Mouse (Mus musculus) left cerebral cortex, postnatal 14 days (tissue): Measurements from ENCODE around the gene Dab1. TPM values are rescaled to one million over a fixed set of nuclear protein-coding genes. Genes with fewer than 3 reads are reported as not detected.

ENCODE experiments used
- DNase-seq, 2 experiments: peaks; one replicate each; pipeline ENCODE4 v3.0.0; 2021 to 2022; ENCODE audit warnings: low spot score in 2 of 2, mixed read lengths in 1 of 2
- intact Hi-C: fragments of 180-260 bp; cut with DNase I; formaldehyde crosslinking; loops from one replicate; pipeline ENCODE4 v1.15.1; 2025
- total RNA-seq, 2 experiments: library from RNA; stranded (reverse); gene quantifications; 2 replicates each; pipeline ENCODE4 v1.2.3; 2021

Dab1 gene
- total RNA-seq, 2 experiments from 2014 or later = 92.3 to 101 TPM

- peak; percentile 51 to 83 for DNase-seq
Observed at GRCm38 (mm10) chr4:104047966-104048804, 429.0 kb downstream of the Dab1 start.

GRCm38 (mm10) chr4:104057116-104057515, 438.0 kb downstream of the Dab1 start:
- intact Hi-C loops = no loop called here
- no peak for DNase-seq

More at GRCm38 (mm10) chr4:104047966-104048804, 429.0 kb downstream of the Dab1 start:
- intact Hi-C loops = no loop called here

- intact Hi-C loops = no loop called here
- no peak for DNase-seq
Observed at GRCm38 (mm10) chr4:104059569-104059968, 440.4 kb downstream of the Dab1 start.

DNA sequence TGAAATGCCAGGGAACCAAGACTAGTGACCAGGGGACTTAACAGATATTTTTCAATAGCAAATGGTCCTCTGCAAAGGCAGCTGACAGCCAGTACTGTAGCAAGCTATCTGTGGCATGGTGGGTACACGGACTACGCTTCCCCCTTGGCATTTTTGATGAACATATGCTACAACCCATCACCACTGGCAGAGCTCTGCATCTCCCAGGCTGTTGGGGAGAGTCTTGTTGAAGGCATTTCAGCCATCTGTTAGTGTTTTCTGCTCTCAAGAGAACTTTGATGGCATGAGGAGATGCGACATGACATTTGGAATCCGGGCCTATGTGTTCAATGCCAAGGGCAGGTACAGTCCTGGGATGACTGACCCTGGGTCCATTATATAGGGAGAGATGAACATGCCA, 443.2 kb downstream of the Dab1 start:
- DNase-seq = no peak

DNA sequence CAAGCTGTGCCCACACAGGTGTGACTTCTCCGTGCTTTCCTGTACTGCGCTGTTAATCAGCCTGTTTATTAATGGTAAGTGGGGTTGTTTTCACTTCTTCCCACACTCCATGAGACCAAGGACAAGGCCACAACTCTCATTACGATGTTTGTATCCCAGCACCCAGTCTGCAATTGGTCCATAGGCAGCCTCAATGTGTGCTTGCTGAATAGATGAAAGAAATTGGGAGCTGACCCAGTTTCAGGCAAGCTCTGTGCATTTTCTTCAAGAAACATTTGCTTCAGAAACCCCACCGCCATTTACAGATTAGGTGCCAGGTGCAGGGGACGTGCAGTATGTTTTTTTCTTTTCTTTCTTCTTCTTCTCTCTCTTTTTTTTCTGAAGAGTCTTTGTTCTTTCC, 447.7 kb downstream of the Dab1 start:
- no peak for DNase-seq
- intact Hi-C loops = no loop called here

More for the DNA sequence above, 443.2 kb downstream of the Dab1 start:
- intact Hi-C loops = no loop called here

- intact Hi-C loops = no loop called here
- no peak for DNase-seq
Observed at GRCm38 (mm10) chr4:104067748-104068147, 448.6 kb downstream of the Dab1 start.

DNA sequence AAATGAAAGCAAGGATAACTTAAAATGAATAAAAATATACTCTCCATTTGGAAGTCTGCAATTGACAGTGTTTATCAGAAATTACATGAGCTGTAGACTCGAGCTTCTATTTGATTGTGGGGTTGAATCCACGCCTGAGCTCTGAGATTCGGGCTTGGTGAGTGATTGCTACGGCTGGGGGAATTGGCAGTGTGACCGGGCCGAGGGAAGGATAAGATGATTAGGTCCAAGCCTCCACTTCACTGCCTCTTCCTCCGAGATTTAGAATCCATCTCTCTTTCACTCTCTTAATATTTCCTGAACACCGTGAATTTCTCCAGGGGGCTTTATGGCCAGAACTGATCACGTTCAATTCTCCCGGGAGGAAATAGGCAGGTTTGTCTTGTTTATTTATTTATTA, 452.1 kb downstream of the Dab1 start:
- DNase-seq = no peak
- intact Hi-C loops = no loop called here

- DNase-seq = no peak
- intact Hi-C loops = no loop called here
Observed at GRCm38 (mm10) chr4:104073920-104074459, 454.8 kb downstream of the Dab1 start.

DNA sequence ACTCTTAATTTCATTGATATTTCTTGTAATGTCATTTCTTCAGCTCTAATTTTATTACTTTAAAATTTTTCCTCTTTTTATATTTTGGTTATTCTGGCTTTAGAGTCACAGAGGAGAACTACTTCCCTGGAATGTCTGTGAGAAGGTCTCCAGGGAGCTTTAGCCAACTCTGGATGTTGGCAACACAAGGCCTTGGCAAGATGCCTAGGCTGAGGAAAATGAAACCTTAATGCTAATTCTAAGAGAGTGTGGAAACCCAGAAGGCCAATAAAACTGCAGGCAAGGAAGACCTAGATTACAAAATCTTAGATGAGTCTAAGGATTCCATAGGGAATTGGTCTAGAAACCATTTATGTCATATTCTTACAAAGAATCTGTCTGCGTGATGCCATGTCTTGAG, 458.6 kb downstream of the Dab1 start:
- intact Hi-C loops = no loop called here
- DNase-seq = peak; percentile 14 to 48

DNA sequence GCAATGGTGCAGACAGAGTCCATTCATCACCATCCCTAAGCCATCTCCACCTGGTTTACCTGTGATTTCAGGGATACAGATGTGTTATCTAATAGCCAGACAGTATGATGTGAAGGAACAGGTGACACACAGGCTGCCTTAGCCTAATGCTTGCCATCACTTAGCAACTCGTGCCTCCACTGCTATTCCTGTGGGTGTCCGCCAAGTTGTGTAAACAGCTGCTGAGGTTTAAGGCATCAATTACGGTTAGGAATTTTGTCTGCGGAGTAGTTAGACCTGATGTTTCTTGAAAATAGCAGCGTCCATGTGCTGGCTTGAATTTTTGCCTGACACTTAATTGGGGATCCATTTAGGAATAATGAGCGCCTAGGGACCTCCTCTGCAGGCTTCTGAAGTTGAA, 487.1 kb downstream of the Dab1 start:
- DNase-seq = no peak
- intact Hi-C loops = no loop called here

DNA sequence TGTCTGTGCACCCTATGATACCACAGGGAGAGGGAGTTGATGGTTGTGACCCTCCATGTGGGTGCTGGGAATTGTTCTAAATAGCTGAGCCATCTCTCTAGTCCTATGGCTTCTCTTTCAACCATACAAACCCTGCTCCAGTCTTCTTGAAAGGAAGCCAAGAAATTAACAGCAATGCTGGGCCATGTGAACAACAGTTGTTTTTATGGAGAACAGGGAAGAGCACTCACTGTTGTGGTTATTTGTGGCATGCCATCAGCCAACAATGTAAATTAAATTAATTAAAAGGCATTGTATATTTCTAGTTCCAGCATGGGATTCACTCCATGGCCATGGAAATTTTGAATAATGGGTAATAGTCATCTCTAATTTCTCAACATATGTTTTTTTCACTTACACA, 492.5 kb downstream of the Dab1 start:
- DNase-seq = no peak
- intact Hi-C loops = no loop called here

- peak; percentile 40 to 66 for DNase-seq
- intact Hi-C loops = no loop called here
Observed at GRCm38 (mm10) chr4:104113209-104114005, 494.2 kb downstream of the Dab1 start.

GRCm38 (mm10) chr4:104114006-104114361, 494.8 kb downstream of the Dab1 start:
- no peak for DNase-seq
- intact Hi-C loops = no loop called here

- DNase-seq = no peak
- intact Hi-C loops = no loop called here
Observed at GRCm38 (mm10) chr4:104120108-104120507, 500.9 kb downstream of the Dab1 start.

DNA sequence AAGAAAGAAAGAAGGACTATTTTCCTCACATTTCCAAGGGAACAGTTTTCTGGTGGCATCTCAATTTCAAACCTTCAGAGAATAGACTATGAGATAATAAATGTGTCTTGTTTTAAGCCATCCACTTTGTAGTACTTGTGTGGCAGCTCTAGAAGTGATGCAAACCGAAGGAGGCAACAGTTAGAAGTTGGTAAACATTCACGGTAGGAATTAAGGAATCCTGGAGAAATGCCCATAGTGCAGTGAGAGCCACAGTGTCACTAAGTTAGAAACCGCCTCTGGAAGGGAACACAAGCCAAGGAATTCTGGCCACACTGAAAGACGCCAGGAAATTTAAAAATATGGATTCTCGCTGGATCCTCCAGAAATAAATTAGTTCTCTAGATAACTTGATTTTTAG, 502.8 kb downstream of the Dab1 start:
- intact Hi-C loops = no loop called here
- peak in 1 of 2 experiments; percentile 30 for DNase-seq

DNA sequence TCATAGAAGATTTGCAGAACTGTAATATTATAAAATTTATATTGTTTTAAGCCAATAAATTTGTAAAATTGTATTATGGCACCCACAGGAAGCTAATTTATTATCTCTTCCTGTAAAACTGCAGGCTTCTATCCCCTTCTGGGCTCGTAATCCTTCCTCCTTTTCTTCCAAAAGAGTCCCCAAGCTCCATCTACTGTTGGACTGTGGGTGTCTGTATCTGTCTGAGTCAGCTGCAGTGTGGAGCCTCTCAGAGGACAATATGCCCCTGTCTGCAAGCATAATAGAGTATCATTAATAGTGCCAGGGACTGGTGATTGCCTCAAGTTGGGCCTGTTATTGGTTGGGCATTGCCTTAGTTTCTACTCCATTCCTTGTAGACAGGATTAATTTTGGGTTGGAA, 503.2 kb downstream of the Dab1 start:
- peak in 1 of 2 experiments; percentile 18 for DNase-seq

GRCm38 (mm10) chr4:104153637-104154036, 534.5 kb downstream of the Dab1 start:
- intact Hi-C loops = no loop called here
- no peak for DNase-seq

More for the DNA sequence above, 503.2 kb downstream of the Dab1 start:
- intact Hi-C loops = no loop called here

GRCm38 (mm10) chr4:104178067-104178466, 558.9 kb downstream of the Dab1 start:
- DNase-seq = peak in 1 of 2 experiments; percentile 46
- intact Hi-C loops = no loop called here

DNA sequence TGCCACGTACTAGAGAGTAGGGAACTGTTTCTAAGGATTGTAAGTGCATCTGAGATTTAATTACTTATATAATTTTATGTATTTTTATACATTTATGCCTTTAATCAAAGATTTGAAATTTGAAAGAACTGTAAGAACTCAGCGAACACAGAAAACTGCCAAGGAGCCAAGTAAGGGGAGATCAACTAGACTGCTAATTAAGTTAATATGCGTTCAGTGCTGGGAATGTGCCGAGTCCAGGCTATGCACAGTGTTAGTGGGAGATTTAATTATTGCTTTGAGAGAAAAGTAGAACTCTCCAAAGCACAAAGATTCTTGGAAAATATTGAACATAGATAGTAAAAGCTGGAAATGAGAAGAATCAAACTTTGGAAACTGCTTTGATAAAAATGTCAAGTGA, 567.2 kb downstream of the Dab1 start:
- intact Hi-C loops = no loop called here
- DNase-seq = no peak

GRCm38 (mm10) chr4:104198635-104199034, 579.5 kb downstream of the Dab1 start:
- DNase-seq = no peak
- intact Hi-C loops = no loop called here
